Mouse (Mus musculus): ENCODE results near the gene Tesc. TPM values are rescaled to one million over a fixed set of nuclear protein-coding genes. Genes with fewer than 3 reads are reported as not detected.

The Tesc gene
- polyA plus RNA-seq, 1 experiment: 9.8 TPM

DNA sequence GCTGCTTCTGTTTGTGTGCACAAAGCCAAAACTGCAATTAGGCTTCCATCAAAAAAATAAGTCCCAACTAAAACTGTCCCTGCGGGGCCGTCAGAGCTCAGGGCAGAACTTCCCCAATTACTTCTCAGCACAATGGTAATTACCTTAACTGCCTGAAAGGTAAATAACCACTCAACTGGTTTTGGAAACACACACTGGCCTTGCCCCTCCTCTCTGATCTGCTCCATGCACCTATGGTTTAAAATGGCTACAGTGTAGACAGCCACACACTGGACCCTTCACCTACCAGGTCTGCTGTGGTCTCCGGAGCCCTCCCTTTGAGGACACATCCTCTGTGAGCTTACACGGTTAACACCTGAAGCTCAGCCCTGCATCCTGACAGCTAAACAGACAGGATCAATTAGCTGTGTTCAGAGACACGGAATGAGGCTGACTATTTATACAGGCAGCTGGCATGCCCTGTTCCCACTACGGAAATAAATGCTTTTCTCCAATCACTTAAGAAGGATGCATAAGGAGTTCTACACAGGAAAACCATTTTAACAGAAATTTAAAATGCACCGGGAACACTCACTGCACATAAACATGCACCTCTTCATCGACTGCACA, 72.4 kb downstream of the Tesc start:
- WGBS: 74% methylated on average over 8 of the region's 8 CpGs
- Histone ChIP-seq H3K27ac (ENCODE audit: insufficient read depth, low read depth, low read length) (no peak overlapping the region), H3K36me3 (ENCODE audit: control insufficient read depth, insufficient read depth, low read length) (peaks cover 3% of the 10 kb centered on the region; the same call in 1 of the 2 replicates), H3K4me1 (ENCODE audit: control insufficient read depth, insufficient read depth, insufficient read length, low read length) (no peaks in the 10 kb centered on the region), H3K4me3 (ENCODE audit: low read depth, low read length) (no peak overlapping the region), H3K27me3 (ENCODE audit: control insufficient read depth, insufficient read depth, low read length) (no peaks in the 10 kb centered on the region)
- TF ChIP-seq CTCF (IDR thresholded peaks at IDR 0.05; ENCODE audit: extremely low read depth, insufficient read length, insufficient replicate concordance, low read depth, low read length) (no peak), POLR2A (IDR thresholded peaks at IDR 0.05; ENCODE audit: low read depth, low read length) (no peak)

DNA sequence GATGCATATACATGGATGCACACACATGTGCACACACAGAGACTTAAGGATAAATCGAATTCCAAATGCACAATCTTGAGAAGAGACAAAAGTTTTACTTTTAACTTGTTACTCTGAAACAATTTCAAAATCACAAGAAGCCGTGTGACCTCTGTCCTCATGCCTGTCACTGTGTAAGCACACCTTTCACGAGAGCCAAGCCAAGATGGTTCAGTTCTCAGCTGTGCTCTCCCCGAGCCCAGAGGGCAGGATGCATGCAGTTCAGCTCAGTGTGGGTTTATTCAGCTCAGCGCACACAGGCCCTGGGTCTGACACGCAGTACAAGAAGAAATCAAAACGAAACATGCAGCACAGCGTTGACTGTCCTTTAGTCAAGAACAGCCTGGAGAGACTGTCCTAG, 78.0 kb downstream of the Tesc start:
- H3K27me3 ChIP-seq (ENCODE audit: control insufficient read depth, insufficient read depth, low read length): no peaks in the 10 kb centered on the region
- no peak overlapping the region for H3K4me3 ChIP-seq (ENCODE audit: low read depth, low read length)
- 87% methylated on average over 8 of the region's 8 CpGs for WGBS
- H3K4me1 ChIP-seq (ENCODE audit: control insufficient read depth, insufficient read depth, insufficient read length, low read length): no peaks in the 10 kb centered on the region
- TF ChIP-seq CTCF (IDR thresholded peaks at IDR 0.05; ENCODE audit: extremely low read depth, insufficient read length, insufficient replicate concordance, low read depth, low read length): no peak
- TF ChIP-seq POLR2A (IDR thresholded peaks at IDR 0.05; ENCODE audit: low read depth, low read length): no peak
- peaks cover 3% of the 10 kb centered on the region for H3K36me3 ChIP-seq (ENCODE audit: control insufficient read depth, insufficient read depth, low read length)
- H3K27ac ChIP-seq (ENCODE audit: insufficient read depth, low read depth, low read length): no peak overlapping the region

DNA sequence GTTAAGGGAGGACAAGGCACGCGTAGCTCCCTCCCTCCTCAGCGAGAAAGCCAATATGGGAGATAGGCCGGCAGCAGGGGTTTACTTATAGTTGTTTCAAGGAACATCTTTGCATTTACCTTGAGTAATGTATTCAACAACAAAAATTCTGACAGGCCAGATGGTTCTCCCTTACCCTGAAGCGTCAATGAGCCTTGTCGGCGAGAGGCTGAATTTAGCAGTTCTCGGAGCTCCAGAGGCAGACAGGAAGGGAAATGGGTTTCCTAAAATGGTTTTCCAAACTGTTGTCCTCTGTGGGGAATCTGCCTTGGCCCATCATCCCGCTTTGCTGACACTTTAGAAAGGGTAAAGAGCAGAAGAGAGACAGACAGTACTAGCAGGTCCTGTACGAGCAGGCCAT, 79.1 kb downstream of the Tesc start:
- Histone ChIP-seq H3K27ac (ENCODE audit: insufficient read depth, low read depth, low read length) (no peak overlapping the region), H3K4me1 (ENCODE audit: control insufficient read depth, insufficient read depth, insufficient read length, low read length) (no peaks in the 10 kb centered on the region), H3K27me3 (ENCODE audit: control insufficient read depth, insufficient read depth, low read length) (no peaks in the 10 kb centered on the region), H3K36me3 (ENCODE audit: control insufficient read depth, insufficient read depth, low read length) (peaks cover 11% of the 10 kb centered on the region), H3K4me3 (ENCODE audit: low read depth, low read length) (no peak overlapping the region)
- 96% methylated on average over 10 of the region's 10 CpGs for WGBS
- TF ChIP-seq CTCF (IDR thresholded peaks at IDR 0.05; ENCODE audit: extremely low read depth, insufficient read length, insufficient replicate concordance, low read depth, low read length): no peak

DNA sequence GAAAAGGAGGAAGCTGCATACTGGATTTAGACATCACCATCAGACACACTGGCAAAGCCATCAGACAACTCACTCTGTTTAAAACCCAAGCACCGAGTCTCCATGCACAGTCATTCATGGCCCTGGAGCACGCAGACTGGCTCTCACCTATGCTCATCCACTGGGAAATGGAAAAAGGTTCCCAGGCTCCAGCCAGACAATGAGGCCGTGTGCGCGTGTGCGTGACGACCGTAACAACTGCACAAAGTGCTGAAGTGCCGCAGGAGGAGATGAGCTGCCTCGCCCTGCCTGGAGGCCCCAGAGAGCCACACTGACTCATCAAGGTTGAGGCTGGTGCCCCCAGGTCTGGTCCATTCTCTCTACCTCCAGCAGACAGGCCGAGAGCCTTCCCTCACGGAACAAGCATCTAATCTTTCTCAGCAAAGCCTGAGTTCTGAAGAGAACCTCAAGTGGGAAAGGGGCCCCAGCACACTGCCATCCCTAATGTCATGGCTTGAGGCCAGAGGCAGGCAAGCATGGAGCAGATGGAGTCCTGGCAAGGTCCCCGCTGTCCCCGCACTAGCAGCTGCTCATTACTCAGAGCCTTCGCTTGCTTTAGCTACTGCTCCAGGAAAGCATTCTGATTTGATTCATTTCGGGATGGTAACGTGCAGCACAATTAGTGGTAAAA, 80.7 kb downstream of the Tesc start:
- 88% methylated on average over 17 of the region's 17 CpGs for whole genome bisulfite sequencing
- Histone ChIP-seq H3K27me3 (ENCODE audit: control insufficient read depth, insufficient read depth, low read length) (no peaks in the 10 kb centered on the region), H3K4me1 (ENCODE audit: control insufficient read depth, insufficient read depth, insufficient read length, low read length) (no peaks in the 10 kb centered on the region), H3K27ac (ENCODE audit: insufficient read depth, low read depth, low read length) (no peak overlapping the region), H3K4me3 (ENCODE audit: low read depth, low read length) (no peak overlapping the region), H3K36me3 (ENCODE audit: control insufficient read depth, insufficient read depth, low read length) (peaks cover 17% of the 10 kb centered on the region)
- TF ChIP-seq CTCF (IDR thresholded peaks at IDR 0.05; ENCODE audit: extremely low read depth, insufficient read length, insufficient replicate concordance, low read depth, low read length): no peak
- TF ChIP-seq POLR2A (IDR thresholded peaks at IDR 0.05; ENCODE audit: low read depth, low read length): no peak

DNA sequence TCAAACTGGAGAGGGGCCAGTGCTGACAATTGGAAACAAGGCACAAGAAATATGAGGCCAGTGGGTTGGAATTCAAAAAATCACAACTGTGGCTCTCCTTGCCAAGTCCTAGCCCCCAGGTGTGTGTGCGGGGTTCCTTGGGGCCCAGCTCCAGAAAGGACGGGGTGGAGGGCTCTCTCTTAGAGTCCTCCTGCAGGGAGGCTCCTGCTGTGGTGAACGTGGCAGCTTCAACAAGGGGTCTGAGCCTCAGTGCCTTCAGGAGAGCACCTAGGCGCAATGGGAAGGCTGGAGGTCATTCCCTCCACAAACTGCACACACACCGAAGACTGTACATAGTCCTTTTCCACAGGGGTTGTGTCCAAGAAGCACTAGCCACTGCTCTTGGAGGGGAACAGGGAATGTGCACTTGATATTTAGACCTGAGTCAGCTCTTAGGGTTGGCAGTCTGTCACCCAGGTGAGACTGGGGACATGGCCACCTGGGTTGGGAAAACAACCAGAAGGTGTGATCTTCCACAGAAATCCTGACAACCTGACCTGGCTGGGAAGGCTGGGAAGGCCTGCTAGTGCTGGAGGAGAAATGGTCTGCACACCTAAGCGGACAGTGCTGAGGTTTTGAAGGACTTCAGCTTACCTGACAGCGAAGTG, 81.4 kb downstream of the Tesc start:
- Histone ChIP-seq H3K4me3 (ENCODE audit: low read depth, low read length) (no peak overlapping the region), H3K27me3 (ENCODE audit: control insufficient read depth, insufficient read depth, low read length) (no peaks in the 10 kb centered on the region), H3K27ac (ENCODE audit: insufficient read depth, low read depth, low read length) (no peak overlapping the region), H3K4me1 (ENCODE audit: control insufficient read depth, insufficient read depth, insufficient read length, low read length) (no peaks in the 10 kb centered on the region), H3K36me3 (ENCODE audit: control insufficient read depth, insufficient read depth, low read length) (peaks cover 17% of the 10 kb centered on the region)
- WGBS: 87% methylated on average over 7 of the region's 7 CpGs
- TF ChIP-seq POLR2A (IDR thresholded peaks at IDR 0.05; ENCODE audit: low read depth, low read length): no peak
- no peak for TF ChIP-seq CTCF (IDR thresholded peaks at IDR 0.05; ENCODE audit: extremely low read depth, insufficient read length, insufficient replicate concordance, low read depth, low read length)

Other genes with a start within 250 kb of the Tesc start
- 0.28 and 0.65 TPM in 2 replicates for gene Nos1, start 246.7 kb upstream of the Tesc start, polyA plus RNA-seq (2012; rRNA removed)
- 9.6 and 12.9 TPM in 2 replicates for gene Fbxo21, start 51.0 kb upstream of the Tesc start, polyA plus RNA-seq (2012; rRNA removed)
- 15.9 and 28.3 TPM in 2 replicates for gene Fbxw8, start 127.7 kb downstream of the Tesc start, polyA plus RNA-seq (2012; rRNA removed)
- not detected in 2 replicates for gene Hrk, start 136.9 kb downstream of the Tesc start, polyA plus RNA-seq (2012; rRNA removed)
- 0.98 and 1.2 TPM in 2 replicates for gene Rnft2, start 217.4 kb downstream of the Tesc start, polyA plus RNA-seq (2012; rRNA removed)
- gene 2410131K14Rik, start 217.5 kb downstream of the Tesc start, polyA plus RNA-seq (2012; rRNA removed): 2.4 and 3.8 TPM in 2 replicates

All from small intestine, adult 2 months (tissue).